Mouse (Mus musculus) frontal cortex, adult 2 months (tissue): ENCODE measurements around the gene Slc37a1. TPM values are rescaled to one million over a fixed set of nuclear protein-coding genes. Genes with fewer than 3 reads are reported as not detected.

Experiments used
- DNase-seq, 2 experiments: peaks; one replicate each; pipeline ENCODE4 v3.0.0; 2022; ENCODE audit warnings: low spot score in 1 of 2; ENCODE audit errors: extremely low spot score in 1 of 2
- polyA plus RNA-seq: library from polyadenylated mRNA; depleted of rRNA; stranded (reverse); fragments of >200 nt; gene quantifications from 2 replicates; pipeline ENCODE4 v1.2.3, GENCODE M21; 2012

Slc37a1 gene
- polyA plus RNA-seq, 1 experiment, result 13.3 TPM

DNA sequence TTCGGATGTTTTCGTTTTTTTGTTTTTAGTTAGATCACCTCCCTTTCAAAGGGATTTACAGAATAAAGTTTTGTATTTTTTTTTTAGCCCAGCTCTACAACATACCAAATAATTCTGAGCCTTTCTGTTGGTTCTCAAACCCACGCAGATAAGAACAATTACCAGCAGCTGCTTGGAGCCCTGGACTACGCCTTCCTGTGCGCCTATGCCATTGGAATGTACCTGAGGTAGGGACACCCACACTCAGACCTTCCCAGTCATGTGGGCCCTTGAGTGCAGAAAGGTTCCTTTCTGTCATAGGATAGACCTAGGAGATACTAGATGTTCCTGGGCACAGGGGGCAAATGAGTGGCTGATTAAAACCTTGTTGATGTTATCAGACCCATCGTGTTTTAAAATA lies 29.4 kb downstream of the Slc37a1 start:
- DNase-seq, result no peak

GRCm38 (mm10) chr17:31316998-31317397 lies 30.4 kb downstream of the Slc37a1 start:
- no peak for DNase-seq

DNA sequence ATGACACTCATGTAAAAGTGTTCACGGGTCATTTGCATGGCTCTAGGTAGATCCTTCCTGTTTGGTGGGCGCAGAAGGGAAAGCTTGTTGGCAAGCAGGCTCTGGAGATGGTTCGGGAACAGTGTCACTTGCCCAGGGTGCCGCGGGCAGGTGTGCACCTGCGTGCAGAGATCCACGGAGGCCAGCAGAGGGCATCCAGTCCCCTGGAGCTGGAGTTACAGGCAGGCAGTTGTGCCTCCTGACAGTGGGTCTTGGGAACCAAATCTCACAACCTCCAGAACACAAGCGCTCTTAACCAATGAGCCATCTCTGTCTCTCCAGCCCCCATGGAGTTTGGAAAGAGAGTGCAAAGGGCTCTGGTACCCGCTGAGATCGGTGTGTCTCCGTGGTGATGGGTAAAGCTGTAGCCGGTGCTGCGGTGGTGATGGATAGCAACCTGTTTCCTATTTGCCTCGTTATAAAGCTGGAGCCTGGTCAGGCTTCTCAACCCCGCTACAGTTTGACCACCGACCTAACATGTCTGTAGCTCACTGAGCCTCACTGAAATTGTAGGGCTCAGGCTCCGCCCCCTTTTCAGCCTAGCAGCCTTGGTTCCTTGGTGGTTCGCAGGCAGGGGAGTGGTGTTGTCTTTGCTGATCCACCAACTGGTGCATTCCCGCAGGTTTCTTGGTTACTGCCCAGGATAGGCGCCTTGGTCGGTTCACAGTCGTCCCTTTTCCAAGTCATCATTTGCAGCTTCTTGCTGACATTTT lies 31.1 kb downstream of the Slc37a1 start:
- DNase-seq, result no peak

DNA sequence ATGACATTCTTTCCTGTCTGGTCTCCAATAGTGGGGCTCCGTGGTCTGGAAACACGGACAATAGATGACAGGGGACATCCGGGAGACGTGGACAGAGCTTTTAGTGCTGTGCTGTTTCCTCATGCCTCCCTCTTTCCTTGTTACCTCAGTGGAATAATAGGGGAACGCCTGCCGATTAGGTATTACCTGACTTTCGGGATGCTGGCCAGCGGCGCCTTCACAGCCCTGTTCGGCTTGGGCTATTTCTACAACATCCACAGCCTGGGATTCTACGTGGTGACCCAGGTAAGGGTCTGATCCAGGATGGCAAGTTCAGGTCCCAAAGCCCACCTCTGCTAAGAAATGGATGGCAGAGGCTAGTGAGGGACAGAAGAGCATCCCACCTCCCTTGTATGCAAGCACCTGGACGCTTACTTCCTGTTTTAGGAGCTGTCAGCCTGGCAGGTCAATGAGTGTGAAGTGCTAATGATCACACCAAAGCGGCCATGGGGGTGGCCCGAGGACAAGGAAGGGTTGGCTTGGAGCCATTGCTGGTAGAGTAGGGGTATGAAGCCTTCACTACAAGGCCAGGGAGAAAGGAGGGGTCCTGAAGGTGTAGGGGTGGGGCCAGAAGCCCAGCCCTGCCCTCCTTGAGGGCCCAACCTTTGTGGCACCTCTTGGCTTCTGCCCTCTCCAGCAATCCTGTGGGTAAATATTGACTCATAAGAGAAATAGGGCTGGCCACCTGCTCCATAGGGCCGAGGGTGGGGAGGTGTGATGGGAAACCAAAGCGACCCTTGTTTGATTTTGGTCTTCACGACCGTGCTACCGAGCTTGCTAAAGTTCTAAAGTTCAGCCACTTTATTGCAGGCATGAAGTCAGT lies 32.5 kb downstream of the Slc37a1 start:
- no peak for DNase-seq

DNA sequence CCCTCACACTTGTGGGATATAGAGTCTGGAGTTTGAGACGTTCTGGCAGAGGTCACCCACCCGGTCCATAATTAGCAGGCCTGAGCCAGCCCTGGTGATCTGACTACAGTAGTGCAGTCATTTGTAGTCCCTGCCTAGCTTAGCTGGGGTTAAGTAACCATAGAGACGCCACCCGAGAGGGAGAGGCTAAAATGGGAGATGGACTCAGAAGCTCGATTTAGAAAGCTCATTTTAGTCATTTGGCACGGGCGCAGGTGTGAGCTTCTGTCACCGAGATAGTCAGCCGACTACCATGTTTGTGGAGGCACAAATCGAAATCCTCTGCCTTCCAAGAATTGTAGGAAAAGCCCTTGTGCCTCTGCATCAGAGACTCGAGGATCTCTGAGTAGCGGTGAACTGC lies 34.8 kb downstream of the Slc37a1 start:
- peak; percentile 86 to 91 for DNase-seq

GRCm38 (mm10) chr17:31322446-31322845 lies 35.9 kb downstream of the Slc37a1 start:
- DNase-seq, result no peak

DNA sequence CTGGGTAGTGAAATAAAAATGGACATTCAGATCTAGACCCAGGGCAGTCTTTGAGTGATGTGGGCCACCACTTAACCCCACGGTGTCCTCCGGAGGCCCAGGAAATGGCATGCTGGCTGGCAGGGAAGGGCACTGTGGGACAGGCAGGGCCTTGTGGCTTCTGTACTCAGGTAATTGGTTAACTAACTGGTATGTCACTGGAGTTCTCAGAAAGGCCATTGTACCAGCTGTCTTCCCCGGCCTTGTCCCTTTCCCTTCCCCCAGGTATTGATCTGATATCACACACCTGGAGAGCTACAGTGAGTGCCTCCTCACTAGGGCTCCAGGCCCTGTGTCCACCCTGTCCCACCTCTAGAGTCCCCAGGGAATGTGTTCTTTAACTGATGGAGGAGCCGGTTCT lies 36.8 kb downstream of the Slc37a1 start:
- no peak for DNase-seq

DNA sequence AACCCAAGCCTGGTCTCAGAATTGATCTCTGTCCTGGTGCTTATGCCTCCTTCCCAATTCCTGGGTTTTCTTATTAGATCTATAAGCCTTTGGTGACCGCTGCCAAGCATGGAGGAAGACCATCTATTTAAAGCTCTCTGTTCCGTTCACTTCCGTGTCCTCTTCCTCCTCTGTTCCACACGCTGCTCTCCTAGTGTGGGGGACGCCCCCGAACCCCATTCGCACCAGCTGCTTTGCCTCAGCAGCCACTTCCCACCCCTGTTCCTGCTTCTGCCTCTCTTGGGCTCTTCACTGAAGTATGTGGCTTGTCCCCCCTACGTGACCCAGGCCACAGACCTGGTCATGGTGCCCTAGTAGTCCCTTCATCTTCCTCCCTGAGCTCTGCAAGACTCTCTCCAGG lies 37.6 kb downstream of the Slc37a1 start:
- DNase-seq, result no peak

DNA sequence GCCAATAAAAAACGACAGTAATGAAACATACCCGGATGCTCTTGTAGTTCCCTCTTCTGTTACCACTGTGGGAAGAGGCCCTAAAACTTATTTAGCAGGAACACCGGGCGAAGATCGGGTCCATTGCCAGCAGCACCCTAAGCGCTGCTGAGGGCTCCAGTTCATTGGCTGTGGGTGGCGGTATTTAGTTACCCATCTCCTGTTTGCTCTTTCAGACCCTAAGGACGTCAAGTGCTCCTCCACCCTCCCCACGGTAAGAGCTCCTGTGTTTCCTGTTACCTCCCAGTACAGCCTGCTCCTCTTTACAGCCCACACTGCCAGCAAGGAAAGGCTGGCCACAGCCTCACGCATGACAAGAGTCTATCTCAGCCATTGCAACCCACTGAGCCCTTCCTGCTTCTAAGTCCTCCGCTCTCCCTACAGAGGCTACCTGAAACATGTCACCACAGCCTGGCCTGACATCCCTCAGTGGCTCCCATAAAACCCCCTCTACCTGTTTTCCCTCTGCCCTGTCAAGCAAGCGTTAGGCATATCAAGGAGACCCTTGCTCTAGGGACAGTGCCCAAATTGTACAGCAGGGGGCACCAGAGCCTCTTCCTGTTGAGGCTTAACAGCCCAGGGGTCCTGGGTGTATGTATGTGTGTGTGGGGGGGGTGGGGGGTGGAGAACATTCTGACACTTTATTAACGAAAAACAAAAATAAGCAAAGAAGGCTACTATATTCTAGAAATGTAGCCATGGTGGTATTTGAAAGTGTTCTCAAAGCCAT lies 39.0 kb downstream of the Slc37a1 start:
- peak in 1 of 2 experiments; percentile 45 for DNase-seq

GRCm38 (mm10) chr17:31326220-31326852 lies 39.7 kb downstream of the Slc37a1 start:
- DNase-seq, result no peak

- DNase-seq, result no peak
Observed at GRCm38 (mm10) chr17:31328466-31328865, 41.9 kb downstream of the Slc37a1 start.

DNA sequence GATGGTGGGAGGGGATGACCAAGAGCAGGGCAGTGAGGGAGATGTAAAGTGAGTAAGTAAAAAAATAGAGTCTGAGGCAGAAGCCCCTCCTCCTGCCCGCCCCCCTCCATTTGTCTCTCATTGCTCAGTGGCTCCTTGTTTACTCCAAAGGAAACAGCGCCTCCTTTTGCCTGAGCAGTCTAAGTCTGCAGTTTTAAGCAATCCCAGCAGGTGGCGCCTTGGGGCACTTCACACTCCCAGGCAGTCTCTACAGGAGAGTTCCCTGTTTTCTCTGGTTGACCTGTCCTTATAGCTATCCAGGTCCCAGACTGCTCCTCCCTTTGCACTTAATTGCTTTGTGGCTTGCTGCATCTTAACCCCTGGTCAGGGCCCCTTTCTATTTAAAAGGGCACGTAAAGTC lies 44.0 kb downstream of the Slc37a1 start:
- peak in 1 of 2 experiments; percentile 69 for DNase-seq

- no peak for DNase-seq
Observed at GRCm38 (mm10) chr17:31331273-31331672, 44.7 kb downstream of the Slc37a1 start.

DNA sequence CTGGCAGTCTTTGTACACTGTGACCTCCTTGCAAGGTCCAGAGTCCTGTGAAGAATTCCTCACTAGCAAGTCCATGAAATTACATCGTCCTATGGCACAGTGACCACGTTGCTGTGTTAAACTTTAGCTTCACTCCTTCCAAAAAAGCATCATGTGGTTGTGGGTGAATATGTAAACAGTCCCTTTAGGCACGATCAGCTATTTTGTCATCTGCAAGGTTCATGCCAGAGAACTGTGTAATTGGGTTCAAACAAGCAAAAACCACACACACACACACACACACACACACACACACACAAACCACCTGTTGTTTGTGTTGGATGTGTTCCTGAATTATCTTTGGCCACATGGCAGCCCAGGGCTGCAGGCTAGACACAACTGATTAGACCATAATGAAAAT lies 45.3 kb downstream of the Slc37a1 start:
- DNase-seq, result no peak

DNA sequence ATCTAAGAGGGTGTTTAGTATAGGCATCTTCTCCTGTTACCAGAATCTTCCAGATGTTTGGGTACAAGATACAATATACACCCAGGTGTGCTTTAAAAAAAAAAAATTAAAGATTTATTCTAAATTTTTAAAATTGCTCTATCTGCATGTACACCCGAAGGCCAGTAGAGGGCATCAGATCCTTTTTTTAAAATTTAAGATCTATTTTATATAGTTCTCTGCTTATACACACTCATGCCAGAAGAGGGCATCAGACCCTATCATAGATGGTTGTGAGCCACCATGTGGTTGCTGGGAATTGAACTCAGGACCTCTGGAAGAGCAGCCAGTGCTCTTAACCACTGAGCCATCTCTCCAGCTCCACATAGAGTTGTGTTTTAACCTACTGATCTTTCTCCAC lies 45.7 kb downstream of the Slc37a1 start:
- no peak for DNase-seq

GRCm38 (mm10) chr17:31334509-31335260 lies 48.1 kb downstream of the Slc37a1 start:
- DNase-seq, result no peak

DNA sequence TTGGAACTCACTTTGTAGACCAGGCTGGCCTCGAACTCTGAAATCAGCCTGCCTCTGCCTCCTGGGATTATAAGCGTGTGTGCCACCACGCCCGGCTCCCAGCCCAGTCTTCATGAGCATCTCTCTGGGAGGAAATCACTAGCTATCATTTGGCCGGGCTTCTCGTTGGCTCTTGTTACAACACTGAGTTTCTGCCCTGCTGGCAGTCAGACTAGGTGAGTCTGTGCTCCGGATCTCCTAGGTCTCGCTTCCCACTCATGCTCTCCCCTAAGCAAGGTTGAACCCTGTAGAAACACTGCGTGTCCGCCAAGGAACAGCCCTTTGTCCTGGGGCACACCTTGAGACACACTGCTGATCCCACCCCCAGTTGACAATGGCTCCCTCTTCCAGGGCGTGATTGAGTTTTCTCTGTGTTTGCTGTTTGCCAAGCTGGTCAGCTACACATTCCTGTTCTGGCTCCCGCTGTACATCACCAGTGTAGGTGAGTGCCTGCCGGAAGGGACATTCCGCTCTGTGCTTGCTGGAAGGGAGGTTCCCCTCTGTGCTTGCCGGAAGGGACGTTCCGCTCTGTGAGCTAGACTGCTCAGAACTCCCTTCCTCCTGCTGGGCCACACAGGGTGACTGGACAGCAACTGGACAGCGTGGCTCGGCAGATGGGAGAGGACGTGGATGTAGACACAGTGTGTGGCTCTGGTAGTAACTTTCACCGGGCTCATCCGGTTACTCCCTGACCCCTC lies 48.9 kb downstream of the Slc37a1 start:
- DNase-seq, result no peak

DNA sequence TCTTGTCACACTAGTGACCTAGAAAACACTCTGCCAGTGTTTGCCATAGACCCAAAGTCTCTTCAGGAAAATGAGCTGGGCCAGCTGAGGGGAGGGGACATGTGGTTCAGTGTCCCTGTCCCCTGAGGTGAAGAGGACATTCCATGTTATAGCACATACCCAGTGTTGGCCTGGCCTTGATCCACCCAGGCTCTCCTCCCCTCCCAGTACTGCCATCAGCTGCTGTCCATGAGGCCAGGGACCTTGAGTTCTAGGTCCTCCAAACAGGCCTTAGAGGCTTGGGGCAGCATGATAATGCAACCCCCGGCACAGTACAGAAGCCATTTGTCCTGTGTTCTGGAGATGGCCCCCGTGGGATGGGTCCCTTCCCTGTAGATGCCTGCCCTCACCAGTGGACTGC lies 53.2 kb downstream of the Slc37a1 start:
- DNase-seq, result no peak

DNA sequence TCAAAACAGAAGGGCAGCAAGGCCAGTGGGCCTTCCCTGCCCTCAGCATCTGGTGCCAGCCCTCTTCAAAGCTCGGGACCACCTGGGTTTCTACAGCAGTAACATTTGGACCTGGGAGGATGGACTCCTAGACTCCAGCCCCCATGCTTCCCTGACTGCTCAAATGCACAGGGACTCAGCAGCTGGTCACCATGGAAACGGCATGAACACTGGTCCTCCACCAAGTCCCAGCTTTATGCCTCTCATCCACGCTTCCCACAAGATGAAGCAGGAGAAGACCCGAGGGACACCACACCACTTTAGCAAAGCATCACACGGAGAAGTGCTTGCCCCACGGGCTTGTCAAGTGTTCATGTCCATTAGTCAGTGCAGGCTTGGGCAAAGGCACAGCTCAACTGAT lies 55.6 kb downstream of the Slc37a1 start:
- DNase-seq, result peak in 1 of 2 experiments; percentile 45
